Mouse (Mus musculus) stomach, postnatal 0 days (tissue): Measurements from ENCODE around the gene Adamts13.

Experiments used
- CTCF ChIP-seq: IDR thresholded peaks from 2 replicates; pipeline ENCODE4 v1.5.1; 2016; ENCODE audit warnings: antibody characterized with exemption, low read depth, mild to moderate bottlenecking, moderate library complexity
- EP300 ChIP-seq: optimal IDR thresholded peaks from 2 replicates; pipeline ENCODE3; 2016; ENCODE audit warnings: antibody characterized with exemption

DNA sequence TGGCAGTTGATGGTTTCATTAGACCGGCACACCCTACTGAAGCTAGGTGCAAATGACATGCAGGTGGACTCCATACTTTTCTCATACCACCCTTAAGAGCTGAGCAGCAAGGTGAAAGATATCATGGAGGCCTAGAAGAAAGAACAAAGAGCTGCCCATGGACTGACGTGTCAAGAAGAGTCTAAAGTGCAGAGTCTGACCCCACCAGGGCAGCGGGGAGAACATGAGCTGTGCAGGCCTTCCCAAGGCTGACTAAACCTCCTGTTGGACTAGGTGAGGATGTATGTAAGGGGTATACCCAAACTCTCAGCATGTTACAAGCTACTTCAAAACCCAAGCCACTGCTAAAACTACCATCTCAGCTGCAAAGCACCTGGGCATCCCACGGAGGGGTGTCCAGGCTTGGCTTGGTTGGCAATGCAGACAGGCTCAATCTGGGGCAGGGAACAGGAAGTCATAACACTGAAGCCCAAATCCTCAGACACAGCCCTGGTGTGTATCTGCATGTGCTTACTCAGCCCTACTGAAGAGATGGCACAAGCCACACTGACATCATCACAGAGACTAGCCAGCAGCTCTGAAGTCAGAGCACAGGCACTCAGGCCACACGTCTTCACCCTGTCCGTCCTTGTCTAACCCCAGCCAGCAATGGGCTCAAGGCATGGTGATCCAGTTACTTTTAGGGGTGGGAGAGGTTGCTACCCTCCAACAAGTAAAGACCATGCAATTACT is 45.3 kb upstream of the Adamts13 start:
- no peak for TF ChIP-seq CTCF
- TF ChIP-seq EP300 = no peak
